Mouse (Mus musculus) heart, embryonic 11.5 days (tissue): ENCODE measurements around the gene Txnl4b. TPM values are rescaled to one million over a fixed set of nuclear protein-coding genes. Genes with fewer than 3 reads are reported as not detected.

Experiments
- ATAC-seq: fragments of 200-750 bp; cut with Nextera tagmentation; replicated peaks from 2 replicates; pipeline ENCODE4 v1.8.0; 2017; ENCODE audit warnings: moderate library complexity; ENCODE audit not compliant: insufficient number of reproducible peaks, low FRiP score, low TSS enrichment
- H3K27ac ChIP-seq: fragments of 300-500 bp; sonication (generic); 2 replicates; pipeline ENCODE4 v1.5.1; 2014; ENCODE audit warnings: mild to moderate bottlenecking, low read depth, low read length
- H3K27me3 ChIP-seq: fragments of 300-500 bp; sonication (generic); 2 replicates; pipeline ENCODE4 v1.6.1; 2014; ENCODE audit warnings: mild to moderate bottlenecking, low read length, mixed read lengths; ENCODE audit not compliant: control insufficient read depth, insufficient read depth
- H3K36me3 ChIP-seq: fragments of 300-500 bp; sonication (generic); 2 replicates; pipeline ENCODE4 v1.6.1; 2014; ENCODE audit warnings: mild to moderate bottlenecking, low read length, moderate library complexity, mixed read lengths; ENCODE audit not compliant: control insufficient read depth, insufficient read depth
- H3K4me1 ChIP-seq: fragments of 300-500 bp; sonication (generic); 2 replicates; pipeline ENCODE4 v1.6.1; 2014; ENCODE audit warnings: low read length; ENCODE audit not compliant: control insufficient read depth, insufficient read depth
- H3K4me2 ChIP-seq: fragments of 300-500 bp; sonication (generic); 2 replicates; pipeline ENCODE4 v1.6.1; 2014; ENCODE audit warnings: mild to moderate bottlenecking, moderate library complexity
- H3K4me3 ChIP-seq: fragments of 300-500 bp; sonication (generic); 2 replicates; pipeline ENCODE4 v1.5.1; 2014; ENCODE audit warnings: low read depth, low read length
- H3K9ac ChIP-seq: fragments of 300-500 bp; sonication (generic); 2 replicates; pipeline ENCODE4 v1.6.1; 2014; ENCODE audit warnings: mild to moderate bottlenecking, low read depth, low read length, moderate library complexity
- H3K9me3 ChIP-seq: fragments of 300-500 bp; sonication (generic); replicated peaks from 2 replicates; pipeline ENCODE4 v1.6.1; 2016; ENCODE audit warnings: low read length; ENCODE audit not compliant: control insufficient read depth
- WGBS: fragments of 180-500 bp; shearing (Covaris S2); extraction: QIAGEN DNeasy Blood & Tissue Kit; methylation state at CpG from one replicate; pipeline ENCODE4 v1.1.7; 2014; ENCODE audit not compliant: insufficient replicate concordance; 5-methylcytosine and 5-hydroxymethylcytosine counted together
- polyA plus RNA-seq: library from polyadenylated mRNA; unstranded; fragments of >200 nt; fragmentation: Nextera tagmentation; extraction: Ambion mirVana; gene quantifications from 2 replicates; pipeline ENCODE4 v1.2.1, GENCODE M21; 2014

Txnl4b gene
- polyA plus RNA-seq = 18.9 and 19.2 TPM in 2 replicates

DNA sequence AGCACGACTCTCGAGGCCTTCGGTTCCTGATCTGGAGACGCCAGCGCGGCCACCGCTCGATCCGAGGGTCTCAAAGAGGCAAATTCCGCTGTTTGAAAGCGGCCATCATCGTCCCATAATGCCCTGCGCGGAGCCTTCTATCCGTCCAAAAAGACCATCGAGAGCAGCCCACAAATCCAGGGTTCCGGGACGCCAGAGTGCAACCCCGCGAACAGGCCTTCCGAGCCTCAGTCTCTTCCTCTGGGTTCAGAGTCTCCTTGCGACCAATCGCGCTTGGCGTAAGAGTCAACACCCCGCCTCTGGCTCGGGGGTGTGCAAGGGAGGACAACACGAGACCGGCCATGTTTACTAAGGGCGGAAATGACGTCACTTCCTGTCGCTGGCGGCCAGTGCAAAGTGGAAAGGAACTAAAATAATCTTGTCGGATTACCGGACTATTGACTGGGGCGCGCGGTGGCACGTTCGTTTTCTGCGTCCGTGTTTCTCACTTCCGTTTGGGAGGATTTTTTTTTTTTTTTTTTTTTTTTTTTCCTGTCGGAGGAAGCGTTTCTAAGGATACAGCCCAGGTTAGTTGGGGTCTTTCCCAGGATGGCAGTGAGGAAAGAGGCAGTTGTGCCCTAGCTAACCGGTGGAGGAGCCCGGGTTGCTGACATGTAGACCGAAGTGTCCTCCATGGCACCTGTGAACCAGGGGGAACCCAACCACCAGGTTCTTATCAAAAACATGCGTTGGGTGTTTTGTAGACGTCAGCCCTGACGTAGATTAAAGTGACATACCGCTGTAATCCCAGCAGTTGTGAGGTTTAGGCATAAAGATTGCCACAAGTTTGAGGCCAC, at the start of gene Txnl4b, which contains the start of gene Dhx38:
Gene Txnl4b (plus strand): TSS at position 395 of the 836 bp plus-strand sequence.
Gene Dhx38 (minus strand): TSS at position 364 of the 836 bp plus-strand sequence.
- WGBS = under 1% methylated on average over 52 of the region's 52 CpGs
- peak; percentile 99 for ATAC-seq
- Histone ChIP-seq H3K9ac (peak within 1 kb of the TSS; percentile 97), H3K36me3 (peaks cover 11% of the 10 kb centered on the region), H3K4me2 (peak within 1 kb of the TSS; percentile 77), H3K27ac (peak within 1 kb of the TSS; percentile 91), H3K4me1 (peaks cover 13% of the 10 kb centered on the region), H3K27me3 (no peaks in the 10 kb centered on the region), H3K9me3 (no peaks in the 10 kb centered on the region), H3K4me3 (peak within 1 kb of the TSS; percentile 81)

DNA sequence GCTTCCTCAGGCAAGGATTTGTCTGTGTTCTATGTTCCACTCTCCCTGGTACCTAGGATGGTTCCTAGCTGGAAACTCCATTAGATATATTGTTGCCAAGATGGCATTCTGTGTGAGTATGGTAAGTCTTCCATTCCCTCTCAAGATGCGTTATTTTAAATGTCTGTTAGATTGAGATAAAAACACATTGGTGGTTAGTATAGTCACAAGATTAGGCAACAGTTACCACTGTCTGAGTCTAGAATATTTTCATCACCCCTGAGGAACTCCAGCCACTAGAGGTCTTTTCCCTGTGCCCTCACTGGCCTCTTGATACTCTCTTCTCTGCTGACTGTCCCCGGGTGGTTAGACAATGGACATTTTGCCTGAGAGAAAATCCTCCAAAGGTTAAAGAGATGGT, 41.7 kb upstream of the Txnl4b start:
- H3K4me1 ChIP-seq = no peaks in the 10 kb centered on the region
- 68% methylated on average over 2 of the region's 2 CpGs for WGBS
- 0 out of 2 replicates have a peak, but pooled peaks cover 3% of the 10 kb centered on the region for H3K27me3 ChIP-seq
- H3K36me3 ChIP-seq = no peaks in the 10 kb centered on the region
- H3K4me2 ChIP-seq = no peak overlapping the region
- no peak overlapping the region for H3K4me3 ChIP-seq
- ATAC-seq = no peak
- no peak overlapping the region for H3K27ac ChIP-seq
- H3K9me3 ChIP-seq = no peaks in the 10 kb centered on the region
- no peak overlapping the region for H3K9ac ChIP-seq

- Histone ChIP-seq H3K36me3 (no peaks in the 10 kb centered on the region), H3K27me3 (no peaks in the 10 kb centered on the region), H3K4me2 (no peak overlapping the region), H3K27ac (no peak overlapping the region), H3K9me3 (no peaks in the 10 kb centered on the region), H3K4me3 (no peak overlapping the region), H3K9ac (no peak overlapping the region), H3K4me1 (0 out of 2 replicates have a peak, but pooled peaks cover 2% of the 10 kb centered on the region)
- no peak for ATAC-seq
- WGBS = 74% methylated on average over 19 of the region's 19 CpGs
Observed at GRCm38 (mm10) chr8:109535140-109535990, 30.3 kb upstream of the Txnl4b start.

DNA sequence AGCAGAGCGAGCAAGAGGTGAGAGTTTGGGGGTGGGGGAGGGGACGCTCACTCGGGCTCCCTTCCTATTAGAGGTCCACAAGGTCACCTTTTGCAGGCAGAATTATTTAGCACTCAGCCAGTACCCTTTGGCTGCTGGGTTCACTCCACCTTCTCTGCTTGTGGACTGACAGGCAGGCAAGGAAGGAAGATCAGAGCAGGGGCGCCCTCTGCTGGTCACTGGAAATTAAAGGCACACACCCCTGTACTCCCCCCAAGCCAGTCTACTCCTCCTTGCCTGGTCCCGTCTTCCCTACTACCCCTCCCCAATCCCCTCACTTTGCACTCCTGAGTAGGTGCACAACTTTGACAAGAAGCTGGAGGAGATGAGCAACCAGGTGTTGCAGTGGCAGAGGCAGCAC, 29.0 kb upstream of the Txnl4b start:
- Histone ChIP-seq H3K4me1 (0 out of 2 replicates have a peak, but pooled peaks cover 2% of the 10 kb centered on the region), H3K4me2 (peak overlapping the region; percentile 47; the same call in 1 of the 2 replicates), H3K4me3 (0 out of 2 replicates have a peak overlapping the region, but pooled peaks have one; percentile 17), H3K9me3 (no peaks in the 10 kb centered on the region), H3K36me3 (no peaks in the 10 kb centered on the region), H3K9ac (0 out of 2 replicates have a peak overlapping the region, but pooled peaks have one; percentile 39), H3K27me3 (no peaks in the 10 kb centered on the region), H3K27ac (no peak overlapping the region)
- ATAC-seq = peak; percentile 72
- WGBS = 6% methylated on average over 5 of the region's 5 CpGs

- no peak overlapping the region for H3K27ac ChIP-seq
Observed at GRCm38 (mm10) chr8:109542165-109542564, 23.5 kb upstream of the Txnl4b start.

GRCm38 (mm10) chr8:109542748-109543519, 22.8 kb upstream of the Txnl4b start:
- ATAC-seq = no peak
- H3K9ac ChIP-seq = no peak overlapping the region
- H3K4me1 ChIP-seq = no peaks in the 10 kb centered on the region
- peaks cover 5% of the 10 kb centered on the region for H3K36me3 ChIP-seq
- WGBS = 75% methylated on average over 8 of the region's 8 CpGs
- H3K27me3 ChIP-seq = no peaks in the 10 kb centered on the region
- H3K4me3 ChIP-seq = no peak overlapping the region
- H3K27ac ChIP-seq = no peak overlapping the region
- H3K4me2 ChIP-seq = no peak overlapping the region
- no peaks in the 10 kb centered on the region for H3K9me3 ChIP-seq

More at GRCm38 (mm10) chr8:109542165-109542564, 23.5 kb upstream of the Txnl4b start:
- H3K36me3 ChIP-seq = no peaks in the 10 kb centered on the region; the same call in 1 of the 2 replicates
- no peak overlapping the region for H3K4me3 ChIP-seq
- no peaks in the 10 kb centered on the region for H3K27me3 ChIP-seq
- no peak overlapping the region for H3K9ac ChIP-seq
- no peaks in the 10 kb centered on the region for H3K9me3 ChIP-seq
- ATAC-seq = no peak
- 64% methylated on average over 5 of the region's 5 CpGs for WGBS
- H3K4me2 ChIP-seq = no peak overlapping the region
- H3K4me1 ChIP-seq = no peaks in the 10 kb centered on the region

GRCm38 (mm10) chr8:109544049-109544448, 21.6 kb upstream of the Txnl4b start:
- Histone ChIP-seq H3K4me3 (no peak overlapping the region), H3K36me3 (peaks cover 12% of the 10 kb centered on the region), H3K4me2 (no peak overlapping the region), H3K4me1 (no peaks in the 10 kb centered on the region), H3K27me3 (no peaks in the 10 kb centered on the region), H3K27ac (no peak overlapping the region), H3K9me3 (no peaks in the 10 kb centered on the region), H3K9ac (no peak overlapping the region)
- 48% methylated on average over 3 of the region's 3 CpGs for WGBS
- no peak for ATAC-seq

DNA sequence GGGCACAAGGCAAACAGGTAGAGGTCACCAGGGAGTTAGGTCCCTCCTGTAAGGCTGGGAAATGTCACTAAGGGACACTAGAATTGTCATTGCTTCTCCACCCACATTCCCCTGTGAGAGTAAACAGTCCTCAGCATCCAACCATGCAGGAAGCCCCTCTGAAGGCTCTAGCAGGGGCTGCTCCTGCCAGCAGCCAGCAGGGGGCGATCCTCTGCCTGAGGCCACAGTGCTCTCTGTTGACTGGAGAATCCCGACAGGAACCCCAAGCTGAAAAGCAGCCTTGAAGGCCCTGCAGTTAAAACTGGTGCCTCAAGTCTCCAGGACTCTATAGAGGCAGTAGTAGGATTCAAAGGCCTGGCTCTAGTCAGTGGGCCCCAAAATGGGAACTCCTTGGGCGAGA, 14.0 kb upstream of the Txnl4b start:
- Histone ChIP-seq H3K9ac (no peak overlapping the region), H3K27ac (no peak overlapping the region), H3K4me3 (no peak overlapping the region), H3K36me3 (peaks cover 71% of the 10 kb centered on the region), H3K9me3 (no peaks in the 10 kb centered on the region), H3K4me1 (no peaks in the 10 kb centered on the region), H3K27me3 (no peaks in the 10 kb centered on the region), H3K4me2 (no peak overlapping the region)
- no peak for ATAC-seq
- WGBS = 35% methylated on average over 3 of the region's 3 CpGs
